In the genomic region with DNA sequence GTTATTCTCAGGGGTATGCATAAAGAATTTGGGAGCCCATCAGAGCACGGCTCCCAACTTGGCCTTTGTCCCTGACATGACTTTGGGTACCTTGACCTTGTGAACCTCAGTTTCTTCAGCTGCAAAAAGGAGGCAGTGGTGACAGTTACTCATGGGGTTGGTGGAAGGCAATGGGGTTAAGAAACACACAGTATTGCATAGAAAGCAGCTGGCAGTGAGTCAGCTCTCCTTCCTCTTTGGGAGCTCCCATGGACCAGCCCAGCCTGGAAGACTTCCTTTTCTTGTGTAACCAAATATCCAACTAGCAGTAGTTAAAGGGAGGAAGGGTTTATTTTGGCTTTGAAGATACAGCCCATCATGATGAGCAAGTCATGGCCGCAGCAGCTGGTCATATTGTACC, we compare ENCODE assay signal across 12 mouse cellular contexts. TPM values are rescaled to one million over a fixed set of nuclear protein-coding genes. Genes with fewer than 3 reads are reported as not detected.
DNase-seq lines count a peak whose midpoint lies in the region; ATAC-seq lines count a peak whose summit lies in the region.
"Had no signal": no experiment of that assay in that cellular context is flagged by ENCODE, and none has a peak within 500 bp of the region (broad histone marks: within the 10 kb centered on the region; RNA-seq: fewer than 3 reads in every experiment).

No protein-coding gene starts in this region.

- H3K27me3 ChIP-seq in heart, embryonic 11.5 days (ENCODE audit: control insufficient read depth, insufficient read depth, low read length), result no peaks in the 10 kb centered on the region
- H3K27me3 ChIP-seq in lung, embryonic 16.5 days (ENCODE audit: control insufficient read depth, insufficient read depth, low read depth, low read length), result no peaks in the 10 kb centered on the region
- H3K27me3 ChIP-seq in midbrain, embryonic 10.5 days (ENCODE audit: low read depth, poor library complexity, severe bottlenecking), result no peaks in the 10 kb centered on the region

- 86% methylated on average over 2 of the region's 2 CpGs for WGBS in heart, embryonic 11.5 days (ENCODE audit: insufficient replicate concordance)
- 68% methylated on average over 2 of the region's 2 CpGs for whole genome bisulfite sequencing in lung, embryonic 16.5 days
- WGBS in midbrain, embryonic 10.5 days, result 92% methylated on average over 2 of the region's 2 CpGs

- no peaks in the 10 kb centered on the region; the same call in 1 of the 2 replicates for H3K4me1 ChIP-seq in heart, embryonic 11.5 days (ENCODE audit: control insufficient read depth, insufficient read depth, low read length)
- peaks cover 13% of the 10 kb centered on the region for H3K4me1 ChIP-seq in lung, embryonic 16.5 days (replicated peaks; ENCODE audit: control insufficient read depth, insufficient read depth, low read length)
- peaks cover 10% of the 10 kb centered on the region for H3K4me1 ChIP-seq in midbrain, embryonic 10.5 days

- no peaks in the 10 kb centered on the region for H3K9me3 ChIP-seq in heart, embryonic 11.5 days (replicated peaks; ENCODE audit: control insufficient read depth, low read length)
- no peaks in the 10 kb centered on the region for H3K9me3 ChIP-seq in lung, embryonic 16.5 days (ENCODE audit: control insufficient read depth, low read length)
- no peaks in the 10 kb centered on the region for H3K9me3 ChIP-seq in midbrain, embryonic 10.5 days (replicated peaks)

- no peaks in the 10 kb centered on the region for H3K36me3 ChIP-seq in heart, embryonic 11.5 days (ENCODE audit: control insufficient read depth, insufficient read depth, low read length)
- H3K36me3 ChIP-seq in lung, embryonic 16.5 days (ENCODE audit: control insufficient read depth, insufficient read depth, low read length), result no peaks in the 10 kb centered on the region
- no peaks in the 10 kb centered on the region for H3K36me3 ChIP-seq in midbrain, embryonic 10.5 days

- H3K9ac ChIP-seq in heart, embryonic 11.5 days (ENCODE audit: low read depth, low read length), result no peak overlapping the region
- no peak overlapping the region for H3K9ac ChIP-seq in lung, embryonic 16.5 days (ENCODE audit: low read length)

- peak; percentile 89 for DNase-seq in heart, adult 11 months
- peak; percentile 30 for DNase-seq in urinary bladder, postnatal 14 days (ENCODE audit: low spot score)
- no peak for DNase-seq in urinary bladder, adult 18-20 months (ENCODE audit: low spot score in 2 of 2)
- DNase-seq in layer of hippocampus, postnatal 10 days (ENCODE audit: low spot score in 2 of 2), result no peak
- no peak for DNase-seq in thymus, postnatal 14 days
- DNase-seq in midbrain, embryonic 10.5 days (ENCODE audit: low spot score), result no peak
- DNase-seq: cerebellum, adult 8-10 months; gastrocnemius, postnatal 36 days; right cerebral cortex, adult 18-20 months had no signal

- H3K4me2 ChIP-seq in heart, embryonic 11.5 days, result no peak overlapping the region
- H3K4me2 ChIP-seq in lung, embryonic 16.5 days (ENCODE audit: low read depth, low read length), result no peak overlapping the region

- no peak for ATAC-seq in heart, embryonic 11.5 days (replicated peaks; ENCODE audit: insufficient number of reproducible peaks, low FRiP score, low TSS enrichment)
- peak; percentile 32; the same call in 1 of the 2 replicates for ATAC-seq in lung, embryonic 16.5 days (ENCODE audit: low read depth)
- ATAC-seq: hindbrain, embryonic 16.5 days had no signal

- no peak overlapping the region for H3K4me3 ChIP-seq in heart, embryonic 11.5 days (ENCODE audit: low read depth, low read length)
- no peak overlapping the region for H3K4me3 ChIP-seq in lung, embryonic 16.5 days (ENCODE audit: low read length)
- H3K4me3 ChIP-seq in midbrain, embryonic 10.5 days, result no peak overlapping the region

- no peak overlapping the region for H3K27ac ChIP-seq in heart, embryonic 11.5 days (ENCODE audit: low read depth, low read length)
- H3K27ac ChIP-seq in lung, embryonic 16.5 days (ENCODE audit: low read length), result no peak overlapping the region
- H3K27ac ChIP-seq in midbrain, embryonic 10.5 days (replicated peaks), result no peak overlapping the region

RNA-seq across cellular contexts. Expression of a gene that starts 41.7 kb away (rescaled TPM):
- 38.6 and 44.5 TPM in 2 replicates for polyA plus RNA-seq in heart, embryonic 11.5 days (2014; fragmentation: Nextera tagmentation; extraction: Ambion mirVana)
- polyA plus RNA-seq in lung, embryonic 16.5 days (2015; fragmentation: Nextera tagmentation; extraction: Ambion mirVana), result 13.2 and 17.5 TPM in 2 replicates
- 10 to 100 TPM; 42.1 to 44.5 TPM for total RNA-seq in layer of hippocampus, postnatal 10 days (2021)
- 13.9 and 16.4 TPM in 2 replicates for polyA plus RNA-seq in midbrain, embryonic 10.5 days (2016; fragmentation: Nextera tagmentation; extraction: Ambion mirVana)

Comparison
In these comparisons a context has a peak if more than half of its experiments do, and no peak if none do; other contexts are left out.
1. DNase-seq: peak in heart, adult 11 months (single experiment) and urinary bladder, postnatal 14 days (single experiment); none in urinary bladder, adult 18-20 months (0 of 2), layer of hippocampus, postnatal 10 days (0 of 2), thymus, postnatal 14 days (single experiment) and midbrain, embryonic 10.5 days (single experiment).